Mouse (Mus musculus) kidney, postnatal 0 days (tissue): ENCODE data around the gene Wdr4. TPM values are rescaled to one million over a fixed set of nuclear protein-coding genes. Genes with fewer than 3 reads are reported as not detected.
A peak's percentile ranks its signal among the peaks of the same experiment; 100 is the strongest.
"Not testable (repeated sequence)": the region's sequence is repeated elsewhere in the genome, so short reads cannot be mapped to it uniquely, and the experiment has no call there.

Experiments
- ATAC-seq: fragments of 200-750 bp; cut with Nextera tagmentation; replicated peaks from 2 replicates; pipeline ENCODE4 v1.8.0; 2017; ENCODE audit warnings: low read depth, moderate number of reproducible peaks, moderate TSS enrichment, moderate library complexity; ENCODE audit not compliant: low FRiP score
- DNase-seq: peaks from one replicate; pipeline ENCODE4 v3.0.0-alpha.2; 2016; ENCODE audit warnings: low spot score
- H3K27ac ChIP-seq: fragments of 300-500 bp; sonication (generic); 2 replicates; pipeline ENCODE4 v1.5.1; 2014; ENCODE audit warnings: mild to moderate bottlenecking
- H3K27me3 ChIP-seq: fragments of 300-500 bp; sonication (generic); 2 replicates; pipeline ENCODE4 v1.6.1; 2014; ENCODE audit warnings: low read length, mixed read lengths; ENCODE audit not compliant: insufficient read depth
- H3K36me3 ChIP-seq: fragments of 300-500 bp; sonication (generic); 2 replicates; pipeline ENCODE4 v1.6.1; 2014; ENCODE audit warnings: low read length, mixed read lengths; ENCODE audit not compliant: insufficient read depth
- H3K4me1 ChIP-seq: fragments of 300-500 bp; sonication (generic); replicated peaks from 2 replicates; pipeline ENCODE4 v1.6.1; 2014; ENCODE audit warnings: antibody characterized with exemption, low read length, mixed read lengths; ENCODE audit not compliant: insufficient read depth
- H3K4me2 ChIP-seq: fragments of 300-500 bp; sonication (generic); 2 replicates; pipeline ENCODE4 v1.6.1; 2014; ENCODE audit warnings: mild to moderate bottlenecking, low read length, moderate library complexity, mixed read lengths
- H3K4me3 ChIP-seq: fragments of 300-500 bp; sonication (generic); replicated peaks from 2 replicates; pipeline ENCODE4 v1.5.1; 2014; ENCODE audit warnings: low read depth, low read length
- H3K9ac ChIP-seq: fragments of 300-500 bp; sonication (generic); 2 replicates; pipeline ENCODE4 v1.6.1; 2014; ENCODE audit warnings: low read depth, low read length
- H3K9me3 ChIP-seq: fragments of 300-500 bp; sonication (generic); replicated peaks from 2 replicates; pipeline ENCODE4 v1.6.1; 2016; ENCODE audit warnings: low read length, inconsistent platforms, mixed read lengths
- CTCF ChIP-seq: IDR thresholded peaks from 2 replicates; pipeline ENCODE4 v1.5.1; 2016; ENCODE audit warnings: antibody characterized with exemption, low read depth, mild to moderate bottlenecking, moderate library complexity
- WGBS: fragments of 180-500 bp; shearing (Covaris S2); extraction: QIAGEN DNeasy Blood & Tissue Kit; methylation state at CpG from one replicate; pipeline ENCODE4 v1.1.7; 2014; 5-methylcytosine and 5-hydroxymethylcytosine counted together
- polyA plus RNA-seq: library from polyadenylated mRNA; unstranded; fragments of >200 nt; fragmentation: Nextera tagmentation; extraction: Ambion mirVana; gene quantifications from 2 replicates; pipeline ENCODE4 v1.2.1, GENCODE M21; 2015

Gene Wdr4
- polyA plus RNA-seq, 1 experiment from 2014 or later = 25.9 TPM

DNA sequence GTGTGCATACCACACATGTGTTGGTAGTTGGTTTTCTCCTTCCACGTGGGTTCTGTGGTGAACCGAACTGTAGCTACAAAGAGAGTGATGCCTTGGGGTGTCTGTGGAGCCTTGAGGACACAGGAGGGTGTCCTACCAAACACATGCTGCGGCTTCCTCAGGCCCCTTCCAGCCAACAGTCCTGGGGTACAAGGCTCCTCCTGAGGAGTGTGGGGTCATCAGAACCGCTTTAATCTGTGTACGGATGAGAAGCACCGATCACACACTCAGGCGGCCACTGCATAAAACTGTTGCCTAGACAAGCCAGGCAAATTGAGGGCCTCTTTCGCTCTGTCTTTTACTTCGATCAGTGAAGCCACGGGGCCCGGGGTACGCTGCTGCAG, 43.8 kb upstream of the Wdr4 start:
- ATAC-seq = no peak
- H3K9me3 ChIP-seq = no peaks in the 10 kb centered on the region
- H3K9ac ChIP-seq = peak overlapping the region; percentile 62; the same call in 1 of the 2 replicates
- peak overlapping the region; percentile 86 for H3K27ac ChIP-seq
- WGBS = 12% methylated on average over 12 of the region's 12 CpGs
- H3K4me3 ChIP-seq = peak overlapping the region; percentile 34
- H3K27me3 ChIP-seq = no peaks in the 10 kb centered on the region
- peak overlapping the region; percentile 63 for H3K4me2 ChIP-seq
- DNase-seq = no peak
- H3K4me1 ChIP-seq = peaks cover 26% of the 10 kb centered on the region
- no peak for TF ChIP-seq CTCF
- no peaks in the 10 kb centered on the region for H3K36me3 ChIP-seq

DNA sequence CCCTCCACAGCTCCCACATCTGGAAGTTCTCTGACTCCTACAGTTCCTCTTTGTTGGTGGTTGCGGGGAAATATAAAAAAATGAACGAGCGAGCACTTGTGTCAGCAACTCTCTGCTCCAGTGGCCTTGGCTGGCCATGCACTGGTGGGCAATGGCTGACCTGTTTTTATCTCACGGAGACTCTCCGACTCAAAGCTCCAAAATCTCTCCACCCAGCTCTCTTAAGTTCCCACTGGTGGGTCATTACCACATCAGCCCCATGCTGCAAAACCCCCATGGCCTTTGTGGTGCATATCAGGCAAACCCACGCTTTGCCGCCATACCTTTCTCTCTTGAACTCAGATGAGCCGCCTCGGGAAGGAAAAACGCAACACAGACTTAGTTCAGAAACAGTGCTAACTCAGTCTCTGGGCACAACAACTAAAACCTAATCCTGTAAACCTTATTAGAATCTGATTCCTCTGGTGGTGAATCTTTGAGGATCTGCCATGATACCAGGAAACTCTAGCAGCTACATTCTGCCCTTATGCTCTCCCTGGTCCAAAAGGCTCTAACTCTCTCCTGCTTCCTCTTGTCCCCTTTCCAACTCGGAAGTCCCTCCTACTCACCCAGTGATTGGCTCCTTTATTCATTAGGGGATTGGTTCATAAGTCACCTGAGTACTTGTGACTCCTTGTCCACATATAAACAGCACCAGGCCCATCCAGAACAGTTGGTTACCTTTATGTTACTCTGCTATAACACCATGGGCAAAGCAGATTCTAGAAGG, 39.4 kb upstream of the Wdr4 start:
- DNase-seq (no peak), ATAC-seq (no peak)
- WGBS = 79% methylated on average over 11 of the region's 11 CpGs
- no peak overlapping the region for H3K9ac ChIP-seq
- H3K9me3 ChIP-seq = no peaks in the 10 kb centered on the region
- H3K4me1 ChIP-seq = peaks cover 21% of the 10 kb centered on the region
- H3K27ac ChIP-seq = no peak overlapping the region
- no peak overlapping the region for H3K4me3 ChIP-seq
- no peak overlapping the region for H3K4me2 ChIP-seq
- no peaks in the 10 kb centered on the region for H3K36me3 ChIP-seq
- TF ChIP-seq CTCF = no peak
- H3K27me3 ChIP-seq = no peaks in the 10 kb centered on the region

DNA sequence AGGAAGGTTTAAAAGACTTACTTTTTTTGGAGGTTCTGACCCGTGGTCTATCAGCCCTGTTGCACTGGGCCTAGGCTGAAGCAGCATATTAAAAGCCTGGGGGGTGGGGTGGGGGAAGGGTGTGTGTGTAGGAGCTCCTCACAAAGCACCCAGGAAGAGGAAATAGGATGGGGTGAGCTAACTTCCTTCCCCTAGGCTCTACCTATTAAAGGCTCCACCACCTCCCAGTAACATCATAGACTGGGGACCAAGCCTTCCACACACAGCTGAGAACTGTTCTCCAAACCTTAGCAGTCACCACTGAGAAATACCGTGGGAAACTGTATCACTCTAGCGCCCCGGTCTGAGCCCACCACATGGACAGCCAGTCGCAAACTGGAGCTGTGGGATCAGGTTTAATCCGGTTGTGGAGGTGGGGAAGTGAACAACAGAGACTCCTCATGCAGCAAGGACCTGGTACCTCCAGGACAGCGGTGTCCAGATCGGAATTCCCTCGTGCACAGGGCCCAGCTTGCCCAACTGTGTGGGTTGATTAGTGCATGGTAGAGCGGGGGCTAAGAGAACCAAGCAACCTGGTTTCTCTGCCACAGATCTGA, 38.3 kb upstream of the Wdr4 start:
- H3K27me3 ChIP-seq = no peaks in the 10 kb centered on the region
- 0 out of 2 replicates have a peak overlapping the region, but pooled peaks have one; percentile 23 for H3K9ac ChIP-seq
- DNase-seq (no peak), ATAC-seq (0 out of 2 replicates have a peak, but pooled peaks have one; percentile 34)
- H3K4me2 ChIP-seq = peak overlapping the region; percentile 32; the same call in 1 of the 2 replicates
- H3K36me3 ChIP-seq = no peaks in the 10 kb centered on the region
- peak overlapping the region; percentile 57 for H3K27ac ChIP-seq
- no peak overlapping the region for H3K4me3 ChIP-seq
- TF ChIP-seq CTCF = no peak
- WGBS = 53% methylated on average over 10 of the region's 10 CpGs
- no peaks in the 10 kb centered on the region for H3K9me3 ChIP-seq
- peaks cover 15% of the 10 kb centered on the region for H3K4me1 ChIP-seq

DNA sequence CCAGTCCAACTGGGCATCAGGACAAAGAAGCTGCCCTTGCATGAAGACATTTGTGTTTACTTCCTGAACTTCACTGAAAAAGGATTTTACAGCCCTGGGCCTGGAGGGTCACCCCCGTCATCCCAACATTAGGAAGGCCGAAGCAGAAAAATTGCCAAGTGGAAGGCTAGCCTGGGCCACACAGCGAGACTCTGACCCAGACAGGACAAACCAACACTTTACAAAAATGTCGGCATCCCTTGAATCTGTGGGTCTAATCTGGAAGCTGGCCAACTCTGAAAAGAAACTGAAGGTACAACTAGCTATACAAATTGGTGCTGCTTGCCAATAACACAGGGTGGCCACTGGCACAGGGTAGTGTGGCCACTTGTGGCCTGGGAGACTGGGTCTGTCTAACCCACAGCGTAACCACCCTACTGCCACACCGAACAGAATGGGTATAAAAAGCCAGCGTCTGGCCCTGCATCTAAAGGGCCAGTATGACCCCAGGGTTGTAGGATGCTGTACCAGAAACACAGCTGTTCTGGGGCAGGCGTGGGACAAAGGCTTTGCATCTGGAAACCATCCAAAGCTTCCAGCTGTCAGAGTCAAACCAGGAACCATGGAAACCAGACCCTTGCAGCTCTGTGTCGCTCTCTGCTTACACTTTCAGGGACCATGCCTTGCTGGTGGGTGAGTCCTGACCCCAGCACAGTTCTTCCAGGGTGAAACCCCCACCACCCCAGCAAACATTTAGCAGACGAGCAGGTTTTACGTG, 37.5 kb upstream of the Wdr4 start:
- WGBS = 44% methylated on average over 11 of the region's 11 CpGs
- Histone ChIP-seq H3K27me3 (no peaks in the 10 kb centered on the region), H3K4me3 (no peak overlapping the region), H3K4me1 (peaks cover 15% of the 10 kb centered on the region), H3K27ac (peak overlapping the region; percentile 57; the same call in 1 of the 2 replicates), H3K9me3 (no peaks in the 10 kb centered on the region), H3K9ac (no peak overlapping the region), H3K4me2 (peak overlapping the region; percentile 32; the same call in 1 of the 2 replicates), H3K36me3 (no peaks in the 10 kb centered on the region)
- no peak for TF ChIP-seq CTCF
- DNase-seq (peak; percentile 86), ATAC-seq (peak; percentile 55; the same call in 1 of the 2 replicates)

DNA sequence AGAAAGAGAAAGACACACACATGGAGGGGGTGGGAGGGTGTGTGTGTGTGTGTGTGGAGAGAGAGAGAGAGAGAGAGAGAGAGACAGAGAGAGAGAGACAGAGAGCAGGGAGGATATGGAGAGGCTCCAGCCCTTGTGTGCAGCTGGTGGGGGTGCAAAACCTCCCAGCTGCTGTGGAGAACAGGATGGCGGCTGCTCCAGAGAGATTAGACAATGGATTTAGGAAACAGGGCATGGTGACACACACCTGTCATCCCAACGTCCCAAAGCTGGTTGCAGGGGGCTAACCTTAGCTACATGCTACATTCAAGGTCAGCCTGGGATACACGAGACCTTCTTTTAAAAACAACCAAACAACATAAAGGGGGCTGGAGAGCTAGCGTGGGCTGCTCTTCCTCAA, 36.5 kb upstream of the Wdr4 start:
- WGBS = 79% methylated on average over 4 of the region's 4 CpGs

DNA sequence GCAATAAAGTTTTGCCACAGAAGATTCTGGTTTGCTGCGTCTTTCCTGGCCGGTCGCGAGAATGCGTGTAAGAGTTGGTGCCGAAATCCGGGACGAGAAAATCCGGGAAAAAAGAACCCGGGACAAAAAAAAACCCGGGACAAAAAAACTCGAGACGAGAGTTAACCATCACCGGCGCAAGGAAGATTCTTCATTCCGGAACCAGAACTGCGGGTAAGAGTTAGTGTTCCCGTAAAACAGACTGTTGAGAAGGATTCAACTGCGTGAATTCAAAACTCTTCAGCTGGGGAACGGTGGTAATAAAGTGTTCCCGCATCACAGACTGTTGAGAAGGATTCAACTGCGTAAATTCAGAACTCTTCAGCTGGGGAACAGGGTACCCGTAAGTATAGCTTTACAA, 32.8 kb upstream of the Wdr4 start:
- not testable (repeated sequence) for H3K4me2 ChIP-seq, DNase-seq, H3K9me3 ChIP-seq, H3K4me3 ChIP-seq, H3K4me1 ChIP-seq, H3K36me3 ChIP-seq, ATAC-seq, H3K27me3 ChIP-seq, H3K9ac ChIP-seq, H3K27ac ChIP-seq
- 96% methylated on average over 23 of the region's 23 CpGs for WGBS

More for the DNA sequence above, 36.5 kb upstream of the Wdr4 start:
- Histone ChIP-seq H3K27ac (no peak overlapping the region), H3K36me3 (no peaks in the 10 kb centered on the region), H3K27me3 (no peaks in the 10 kb centered on the region), H3K9me3 (no peaks in the 10 kb centered on the region), H3K4me2 (no peak overlapping the region), H3K4me1 (peaks cover 15% of the 10 kb centered on the region), H3K9ac (no peak overlapping the region), H3K4me3 (no peak overlapping the region)
- DNase-seq (no peak), ATAC-seq (no peak)
- TF ChIP-seq CTCF = no peak
